Mouse (Mus musculus) C2C12 (cell line): ENCODE results near the gene Slc44a1. TPM values are rescaled to one million over a fixed set of nuclear protein-coding genes. Genes with fewer than 3 reads are reported as not detected.

Source experiments
- H3K27me3 ChIP-seq: one replicate; pipeline ENCODE4 v1.6.1; 2011; ENCODE audit not compliant: control insufficient read depth, insufficient read depth, insufficient read length
- H3K36me3 ChIP-seq: one replicate; pipeline ENCODE4 v1.6.1; 2011; ENCODE audit not compliant: control insufficient read depth, insufficient read depth
- H3K4me3 ChIP-seq: one replicate; pipeline ENCODE4 v1.5.1; 2011; ENCODE audit warnings: mild to moderate bottlenecking, control low read depth; ENCODE audit not compliant: poor library complexity, insufficient read depth, severe bottlenecking
- H3K79me2 ChIP-seq: one replicate; pipeline ENCODE4 v1.6.1; 2011; ENCODE audit not compliant: control insufficient read depth, insufficient read depth
- H3K79me3 ChIP-seq: one replicate; pipeline ENCODE4 v1.6.1; 2011; ENCODE audit warnings: low read depth, control low read depth
- H3ac ChIP-seq: one replicate; pipeline ENCODE3; 2011; ENCODE audit warnings: low read depth; ENCODE audit not compliant: control insufficient read depth, insufficient read length
- CEBPB ChIP-seq: IDR thresholded peaks from one replicate; pipeline ENCODE4 v1.6.1; 2011; ENCODE audit warnings: low read depth, mild to moderate bottlenecking, control low read depth, moderate library complexity
- CTCF ChIP-seq: IDR thresholded peaks from one replicate; pipeline ENCODE4 v1.5.1; 2011; ENCODE audit not compliant: control insufficient read depth, insufficient read depth, insufficient read length
- FOSL1 ChIP-seq: IDR thresholded peaks from one replicate; pipeline ENCODE4 v1.8.0; 2011; ENCODE audit warnings: mild to moderate bottlenecking, low read length; ENCODE audit not compliant: poor library complexity, insufficient read depth, severe bottlenecking
- MAX ChIP-seq: IDR thresholded peaks from one replicate; pipeline ENCODE4 v1.6.1; 2011; ENCODE audit warnings: mild to moderate bottlenecking, control low read depth
- MYOD1 ChIP-seq: IDR thresholded peaks from one replicate; pipeline ENCODE4 v1.6.1; 2011; ENCODE audit warnings: low read depth; ENCODE audit not compliant: control insufficient read depth, insufficient read length
- MYOG ChIP-seq: IDR thresholded peaks from one replicate; pipeline ENCODE4 v1.6.1; 2011; ENCODE audit not compliant: control insufficient read depth, insufficient read length; ENCODE audit errors: extremely low read depth
- USF1 ChIP-seq: IDR thresholded peaks from one replicate; pipeline ENCODE4 v1.6.1; 2011; ENCODE audit warnings: low read depth, mild to moderate bottlenecking, control low read depth, moderate library complexity
- polyA plus RNA-seq: library from polyadenylated mRNA; unstranded; fragments of >200 nt; fragmentation: generic; extraction: Trizol; gene quantifications from one replicate; pipeline ENCODE4 v1.2.1, GENCODE M21; 2012; ENCODE audit warnings: missing spikeins

Slc44a1 gene
- polyA plus RNA-seq, 1 experiment, result 27.1 TPM

GRCm38 (mm10) chr4:53447773-53448172, 7.6 kb downstream of the Slc44a1 start:
- no peak overlapping the region for H3ac ChIP-seq
- H3K4me3 ChIP-seq, result no peak overlapping the region
- peaks cover 3% of the 10 kb centered on the region for H3K36me3 ChIP-seq
- H3K27me3 ChIP-seq, result no peaks in the 10 kb centered on the region
- peaks cover 89% of the 10 kb centered on the region for H3K79me2 ChIP-seq
- peaks cover 53% of the 10 kb centered on the region for H3K79me3 ChIP-seq
- no peak for TF ChIP-seq FOSL1
- TF ChIP-seq CEBPB, result no peak
- no peak for TF ChIP-seq MYOG
- TF ChIP-seq USF1, result no peak
- no peak for TF ChIP-seq MYOD1
- no peak for TF ChIP-seq CTCF
- no peak for TF ChIP-seq MAX

- H3K79me2 ChIP-seq, result peaks cover 89% of the 10 kb centered on the region
- H3K36me3 ChIP-seq, result peaks cover 3% of the 10 kb centered on the region
- no peak overlapping the region for H3K4me3 ChIP-seq
- H3K79me3 ChIP-seq, result peaks cover 44% of the 10 kb centered on the region
- TF ChIP-seq USF1, result no peak
- no peak for TF ChIP-seq MYOG
- TF ChIP-seq CTCF, result no peak
- no peak for TF ChIP-seq FOSL1
- no peak for TF ChIP-seq MAX
- no peak for TF ChIP-seq MYOD1
- no peak for TF ChIP-seq CEBPB
- H3ac ChIP-seq, result no peak overlapping the region
- H3K27me3 ChIP-seq, result no peaks in the 10 kb centered on the region
Measured at GRCm38 (mm10) chr4:53450736-53451135, 10.5 kb downstream of the Slc44a1 start.

- H3K79me3 ChIP-seq, result peaks cover 44% of the 10 kb centered on the region
- peaks cover 99% of the 10 kb centered on the region for H3K79me2 ChIP-seq
- no peaks in the 10 kb centered on the region for H3K27me3 ChIP-seq
- H3ac ChIP-seq, result no peak overlapping the region
- peaks cover 3% of the 10 kb centered on the region for H3K36me3 ChIP-seq
- TF ChIP-seq MYOD1 (no peak), USF1 (no peak), CEBPB (no peak), CTCF (no peak), MAX (no peak), FOSL1 (no peak), MYOG (no peak)
- no peak overlapping the region for H3K4me3 ChIP-seq
Measured at GRCm38 (mm10) chr4:53451887-53452286, 11.7 kb downstream of the Slc44a1 start.

GRCm38 (mm10) chr4:53452457-53452856, 12.2 kb downstream of the Slc44a1 start:
- no peaks in the 10 kb centered on the region for H3K27me3 ChIP-seq
- H3K79me2 ChIP-seq, result peaks cover 98% of the 10 kb centered on the region
- peaks cover 3% of the 10 kb centered on the region for H3K36me3 ChIP-seq
- H3K79me3 ChIP-seq, result peaks cover 44% of the 10 kb centered on the region
- H3K4me3 ChIP-seq, result no peak overlapping the region
- no peak overlapping the region for H3ac ChIP-seq
- TF ChIP-seq MAX (no peak), MYOD1 (no peak), MYOG (no peak), USF1 (no peak), FOSL1 (no peak), CTCF (no peak), CEBPB (no peak)

- H3K4me3 ChIP-seq, result no peak overlapping the region
- peaks cover 43% of the 10 kb centered on the region for H3K79me3 ChIP-seq
- H3K27me3 ChIP-seq, result no peaks in the 10 kb centered on the region
- H3K79me2 ChIP-seq, result peaks cover 96% of the 10 kb centered on the region
- TF ChIP-seq CEBPB, result no peak
- no peak for TF ChIP-seq MYOG
- TF ChIP-seq USF1, result no peak
- no peak for TF ChIP-seq MYOD1
- TF ChIP-seq MAX, result no peak
- TF ChIP-seq FOSL1, result no peak
- no peak for TF ChIP-seq CTCF
- H3ac ChIP-seq, result no peak overlapping the region
- peaks cover 2% of the 10 kb centered on the region for H3K36me3 ChIP-seq
Measured at GRCm38 (mm10) chr4:53452976-53453889, 13.0 kb downstream of the Slc44a1 start.

GRCm38 (mm10) chr4:53455885-53456284, 15.7 kb downstream of the Slc44a1 start:
- Histone ChIP-seq H3ac (no peak overlapping the region), H3K79me2 (peaks cover 96% of the 10 kb centered on the region), H3K36me3 (no peaks in the 10 kb centered on the region), H3K27me3 (no peaks in the 10 kb centered on the region), H3K4me3 (no peak overlapping the region), H3K79me3 (peaks cover 46% of the 10 kb centered on the region)
- TF ChIP-seq CTCF (no peak), FOSL1 (no peak), USF1 (no peak), CEBPB (no peak), MYOD1 (no peak), MAX (no peak), MYOG (no peak)
